Mouse (Mus musculus) hindbrain, postnatal 0 days (tissue): Measurements from ENCODE around the gene Cacybp. TPM values are rescaled to one million over a fixed set of nuclear protein-coding genes. Genes with fewer than 3 reads are reported as not detected.

ENCODE experiments used
- ATAC-seq: fragments of 200-750 bp; cut with Nextera tagmentation; 2 replicates; pipeline ENCODE4 v1.8.0; 2017; ENCODE audit warnings: mild to moderate bottlenecking, moderate TSS enrichment, moderate library complexity
- DNase-seq: peaks from one replicate; pipeline ENCODE4 v3.0.0-alpha.2; 2015; ENCODE audit warnings: low spot score
- H3K27ac ChIP-seq: fragments of 300-500 bp; sonication (generic); 2 replicates; pipeline ENCODE4 v1.5.1; 2014; ENCODE audit warnings: mild to moderate bottlenecking
- H3K27me3 ChIP-seq: fragments of 300-500 bp; sonication (generic); 2 replicates; pipeline ENCODE4 v1.6.1; 2014; ENCODE audit warnings: low read length, mixed read lengths; ENCODE audit not compliant: insufficient read depth
- H3K36me3 ChIP-seq: fragments of 300-500 bp; sonication (generic); 2 replicates; pipeline ENCODE4 v1.6.1; 2014; ENCODE audit warnings: low read length, mixed read lengths; ENCODE audit not compliant: insufficient read depth
- H3K4me1 ChIP-seq: fragments of 300-500 bp; sonication (generic); 2 replicates; pipeline ENCODE4 v1.6.1; 2014; ENCODE audit warnings: antibody characterized with exemption, low read length, mixed read lengths; ENCODE audit not compliant: insufficient read depth
- H3K4me2 ChIP-seq: fragments of 300-500 bp; sonication (generic); 2 replicates; pipeline ENCODE4 v1.6.1; 2014; ENCODE audit warnings: low read depth, mild to moderate bottlenecking, low read length, moderate library complexity, mixed read lengths
- H3K4me3 ChIP-seq: fragments of 300-500 bp; sonication (generic); 2 replicates; pipeline ENCODE4 v1.5.1; 2014; ENCODE audit warnings: low read length
- H3K9ac ChIP-seq: fragments of 300-500 bp; sonication (generic); replicated peaks from 2 replicates; pipeline ENCODE4 v1.6.1; 2014; ENCODE audit warnings: mild to moderate bottlenecking, low read length, moderate library complexity, mixed read lengths
- H3K9me3 ChIP-seq: fragments of 300-500 bp; sonication (generic); 2 replicates; pipeline ENCODE4 v1.6.1; 2016; ENCODE audit warnings: low read length, mixed read lengths
- CTCF ChIP-seq: IDR thresholded peaks from 2 replicates; pipeline ENCODE4 v1.5.1; 2016; ENCODE audit warnings: antibody characterized with exemption, control low read depth, low read depth
- WGBS: fragments of 180-500 bp; shearing (Covaris S2); extraction: QIAGEN DNeasy Blood & Tissue Kit; methylation state at CpG from one replicate; pipeline ENCODE4 v1.1.7; 2014; 5-methylcytosine and 5-hydroxymethylcytosine counted together
- polyA plus RNA-seq: library from polyadenylated mRNA; unstranded; fragments of >200 nt; fragmentation: Nextera tagmentation; extraction: Ambion mirVana; gene quantifications from 2 replicates; pipeline ENCODE4 v1.2.1, GENCODE M21; 2015
- total RNA-seq: library from RNA; depleted of rRNA; stranded (reverse); fragments of >200 nt; gene quantifications from 2 replicates; pipeline ENCODE4 v1.2.3, GENCODE M21; 2014; rRNA removed

The Cacybp gene
- total and polyA plus RNA-seq, 2 experiments from 2014 or later, result 49.5 to 317 TPM

DNA sequence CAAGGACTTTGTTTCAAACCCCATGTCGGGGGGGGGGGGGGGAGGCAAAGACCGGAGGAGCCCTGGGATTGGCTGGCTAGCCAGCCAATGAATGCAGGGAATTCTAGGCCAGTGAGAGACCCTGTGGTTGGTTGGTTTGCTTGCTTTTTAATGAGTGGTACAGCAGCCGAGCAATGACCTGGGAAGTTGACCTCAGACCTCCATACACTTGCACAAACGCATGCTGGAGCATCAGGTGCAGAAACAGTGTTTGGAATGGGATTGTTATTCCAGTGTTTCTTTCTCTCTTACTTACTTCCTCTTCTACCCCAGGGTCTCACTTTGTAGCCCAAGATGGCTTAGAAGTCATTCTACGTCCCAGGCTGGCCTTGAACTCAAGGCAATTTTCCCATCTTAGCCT lies 46.1 kb downstream of the Cacybp start:
- DNase-seq (no peak), ATAC-seq (no peak)
- H3K9ac ChIP-seq, result no peak overlapping the region
- no peak overlapping the region for H3K4me3 ChIP-seq
- no peak overlapping the region for H3K27ac ChIP-seq
- no peaks in the 10 kb centered on the region for H3K9me3 ChIP-seq
- H3K4me2 ChIP-seq, result no peak overlapping the region
- WGBS, result 72% methylated on average over 4 of the region's 5 CpGs
- H3K36me3 ChIP-seq, result no peaks in the 10 kb centered on the region
- H3K4me1 ChIP-seq, result no peaks in the 10 kb centered on the region
- no peaks in the 10 kb centered on the region for H3K27me3 ChIP-seq
- no peak for TF ChIP-seq CTCF

- Histone ChIP-seq H3K4me1 (no peaks in the 10 kb centered on the region), H3K4me2 (no peak overlapping the region), H3K9ac (no peak overlapping the region), H3K27me3 (no peaks in the 10 kb centered on the region), H3K27ac (no peak overlapping the region), H3K36me3 (no peaks in the 10 kb centered on the region), H3K4me3 (no peak overlapping the region), H3K9me3 (no peaks in the 10 kb centered on the region)
- 82% methylated on average over 2 of the region's 2 CpGs for WGBS
- no peak for DNase-seq
- TF ChIP-seq CTCF, result no peak
- ATAC-seq, result no peak
These were observed 54.5 kb downstream of the Cacybp start for GRCm38 (mm10) chr1:160158190-160158589.

DNA sequence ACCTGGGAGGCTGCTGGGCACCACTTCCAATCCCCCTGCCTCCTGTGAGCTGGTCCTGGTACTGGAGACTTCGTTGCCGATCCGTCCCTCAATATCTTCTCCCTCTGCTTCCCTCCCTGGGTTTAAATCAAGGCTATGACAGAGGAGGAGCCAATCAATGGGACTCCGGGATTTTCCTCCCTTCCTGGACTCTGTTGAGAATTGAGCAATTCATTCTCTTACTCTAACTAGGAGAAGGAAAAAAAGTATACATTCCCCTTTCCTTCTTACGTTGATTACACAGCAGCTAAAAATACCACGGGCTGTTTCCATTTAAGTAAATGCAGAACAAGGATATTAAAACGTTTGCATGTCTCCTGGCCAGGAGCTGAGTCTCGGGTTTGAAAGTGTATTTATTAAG lies 59.2 kb downstream of the Cacybp start, which contains the start of gene Tnn:
Tnn (minus strand) TSS at position 101 of the 400 bp plus-strand sequence.
- Histone ChIP-seq H3K9me3 (no peaks in the 10 kb centered on the region), H3K4me1 (no peaks in the 10 kb centered on the region), H3K4me3 (no peak within 1 kb of the TSS), H3K36me3 (no peaks in the 10 kb centered on the region), H3K27me3 (no peaks in the 10 kb centered on the region), H3K27ac (no peak within 1 kb of the TSS), H3K9ac (no peak within 1 kb of the TSS), H3K4me2 (no peak within 1 kb of the TSS)
- no peak for TF ChIP-seq CTCF
- DNase-seq, result no peak
- no peak for ATAC-seq
- 71% methylated on average over 8 of the region's 8 CpGs for WGBS

Other genes with a start within 250 kb of the Cacybp start
- 1.6 and 2.1 TPM in 2 replicates for gene 4930523C07Rik, start 168.5 kb downstream of the Cacybp start, total RNA-seq
- gene 4930523C07Rik, start 168.5 kb downstream of the Cacybp start, polyA plus RNA-seq, result 2.8 and 3.6 TPM in 2 replicates
- gene Tnn, start 59.3 kb downstream of the Cacybp start, total RNA-seq, result 0.84 and 1.0 TPM in 2 replicates
- gene Tnn, start 59.3 kb downstream of the Cacybp start, polyA plus RNA-seq, result 0.09 and 0.10 TPM in 2 replicates
- 7.3 and 16.9 TPM in 2 replicates for gene Mrps14, start 17.7 kb downstream of the Cacybp start, total RNA-seq
- gene Mrps14, start 17.7 kb downstream of the Cacybp start, polyA plus RNA-seq, result 138 and 149 TPM in 2 replicates